Mouse (Mus musculus) C2C12 (cell line): Measurements from ENCODE around the gene Mocs3.

Source experiments
- CEBPB ChIP-seq: IDR thresholded peaks from one replicate; pipeline ENCODE4 v1.6.1; 2011; ENCODE audit warnings: low read depth, mild to moderate bottlenecking, control low read depth, moderate library complexity
- CTCF ChIP-seq: IDR thresholded peaks from one replicate; pipeline ENCODE4 v1.5.1; 2011; ENCODE audit not compliant: control insufficient read depth, insufficient read depth, insufficient read length
- MAX ChIP-seq: IDR thresholded peaks from one replicate; pipeline ENCODE4 v1.6.1; 2011; ENCODE audit warnings: mild to moderate bottlenecking, control low read depth
- MYOD1 ChIP-seq: IDR thresholded peaks from one replicate; pipeline ENCODE4 v1.6.1; 2011; ENCODE audit warnings: low read depth; ENCODE audit not compliant: control insufficient read depth, insufficient read length
- MYOG ChIP-seq: IDR thresholded peaks from one replicate; pipeline ENCODE4 v1.6.1; 2011; ENCODE audit not compliant: control insufficient read depth, insufficient read length; ENCODE audit errors: extremely low read depth
- USF1 ChIP-seq: IDR thresholded peaks from one replicate; pipeline ENCODE4 v1.6.1; 2011; ENCODE audit warnings: low read depth, mild to moderate bottlenecking, control low read depth, moderate library complexity

DNA sequence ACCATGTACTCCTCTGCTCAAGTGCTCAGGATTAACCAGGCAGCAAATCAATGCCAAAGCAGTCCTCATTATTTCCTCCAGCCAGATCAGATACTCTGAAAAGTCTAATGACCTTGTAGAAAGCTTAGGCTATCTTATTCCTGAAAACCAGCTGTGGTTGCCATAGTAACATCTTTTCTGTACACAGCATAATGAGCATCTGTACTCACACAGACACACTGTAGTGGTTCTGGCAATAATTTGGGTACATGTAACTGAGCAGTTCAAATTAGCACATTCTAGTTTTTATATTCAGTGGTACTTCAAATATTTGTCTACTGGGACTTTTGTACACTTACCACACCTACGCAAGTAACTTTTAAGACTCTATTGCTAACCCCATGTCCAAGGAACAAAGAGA is 32.0 kb upstream of the Mocs3 start:
- TF ChIP-seq CTCF (no peak), MYOG (no peak), USF1 (no peak), MYOD1 (no peak), MAX (no peak), CEBPB (no peak)
